Mouse (Mus musculus) cerebellum, adult 2 months (tissue): Measurements from ENCODE around the gene Tm7sf3. TPM values are rescaled to one million over a fixed set of nuclear protein-coding genes. Genes with fewer than 3 reads are reported as not detected.

Source experiments
- DNase-seq, 2 experiments: peaks; one replicate each; pipeline ENCODE4 v3.0.0; 2021
- H3K27ac ChIP-seq: fragments of 200-500 bp; 2 replicates; pipeline ENCODE4 v1.5.1; 2012; ENCODE audit warnings: low read length, control low read depth, inconsistent platforms; ENCODE audit not compliant: insufficient read depth
- H3K27me3 ChIP-seq: fragments of 200-500 bp; 2 replicates; pipeline ENCODE4 v1.6.1; 2012; ENCODE audit warnings: inconsistent platforms, mild to moderate bottlenecking, low read length, moderate library complexity; ENCODE audit not compliant: control insufficient read depth, insufficient read depth
- H3K4me1 ChIP-seq: fragments of 200-500 bp; 2 replicates; pipeline ENCODE4 v1.6.1; 2011; ENCODE audit warnings: low read length; ENCODE audit not compliant: control insufficient read depth, insufficient read depth
- H3K4me3 ChIP-seq: fragments of 200-500 bp; replicated peaks from 2 replicates; pipeline ENCODE3; 2011; ENCODE audit warnings: mild to moderate bottlenecking, low read depth, low read length, control low read depth; ENCODE audit not compliant: insufficient read depth
- CTCF ChIP-seq: fragments of 200-500 bp; IDR thresholded peaks from 2 replicates; pipeline ENCODE4 v1.5.1; 2011; ENCODE audit warnings: low read depth, mild to moderate bottlenecking, control low read depth, low read length, moderate library complexity, borderline replicate concordance; ENCODE audit not compliant: insufficient read depth
- POLR2A ChIP-seq: fragments of 200-500 bp; IDR thresholded peaks from 2 replicates; pipeline ENCODE4 v1.6.1; 2011; ENCODE audit warnings: low read length, control low read depth, borderline replicate concordance; ENCODE audit not compliant: insufficient read depth
- WGBS: fragments of 180-500 bp; shearing (Covaris S2); methylation state at CpG from one replicate; pipeline ENCODE4 v1.1.7; 2018; 5-methylcytosine and 5-hydroxymethylcytosine counted together
- polyA plus RNA-seq: library from polyadenylated mRNA; depleted of rRNA; stranded (reverse); fragments of >200 nt; gene quantifications from 2 replicates; pipeline ENCODE4 v1.2.3, GENCODE M21; 2012

Tm7sf3 gene
- polyA plus RNA-seq, 1 experiment = 25.2 TPM

DNA sequence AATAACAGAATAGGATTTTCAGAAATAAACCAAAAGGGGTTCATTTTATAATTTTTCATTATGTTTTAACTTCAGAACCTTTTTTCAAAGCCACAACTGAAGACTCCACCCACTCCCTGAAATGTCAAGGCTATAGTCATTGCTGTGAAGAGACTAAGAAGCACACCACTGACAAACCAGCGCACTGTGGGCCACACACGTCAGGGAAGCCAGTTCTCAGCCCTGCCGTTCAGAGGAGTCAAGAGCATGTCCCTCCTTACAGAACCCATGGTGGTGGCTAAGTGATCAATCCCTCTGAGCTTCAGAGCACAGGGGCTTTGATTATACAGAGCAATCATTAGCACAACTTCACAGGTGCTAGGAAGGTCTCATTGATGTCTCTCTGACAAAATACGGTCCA lies 40.0 kb downstream of the Tm7sf3 start:
- H3K27me3 ChIP-seq = no peaks in the 10 kb centered on the region
- TF ChIP-seq POLR2A (no peak), CTCF (no peak)
- DNase-seq = no peak
- H3K27ac ChIP-seq = no peak overlapping the region
- no peak overlapping the region for H3K4me3 ChIP-seq
- H3K4me1 ChIP-seq = no peaks in the 10 kb centered on the region
- 82% methylated on average over 4 of the region's 4 CpGs for WGBS

DNA sequence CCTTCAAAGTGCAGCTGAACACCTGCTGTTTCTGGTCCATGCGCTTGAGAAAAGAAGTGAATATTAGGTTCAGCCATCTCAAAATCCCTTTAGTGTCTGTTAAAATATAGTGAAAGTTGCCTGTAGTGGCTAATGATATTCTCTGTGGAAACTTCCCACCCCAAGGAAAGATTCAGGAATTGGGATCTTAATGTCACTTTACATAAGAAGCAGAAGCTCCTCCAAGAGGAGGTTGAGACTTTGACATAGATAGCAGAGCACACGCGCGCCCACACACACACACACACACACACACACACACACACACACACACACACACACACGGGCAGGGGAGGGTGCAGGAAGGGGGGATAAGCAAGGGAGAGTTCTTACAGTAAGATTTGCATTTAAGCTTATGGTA lies 57.5 kb downstream of the Tm7sf3 start:
- Histone ChIP-seq H3K4me1 (peaks cover 2% of the 10 kb centered on the region; the same call in 1 of the 2 replicates), H3K27ac (no peak overlapping the region), H3K27me3 (no peaks in the 10 kb centered on the region), H3K4me3 (no peak overlapping the region)
- no peak for DNase-seq
- TF ChIP-seq CTCF (no peak), POLR2A (no peak)
- 84% methylated on average over 5 of the region's 5 CpGs for WGBS

DNA sequence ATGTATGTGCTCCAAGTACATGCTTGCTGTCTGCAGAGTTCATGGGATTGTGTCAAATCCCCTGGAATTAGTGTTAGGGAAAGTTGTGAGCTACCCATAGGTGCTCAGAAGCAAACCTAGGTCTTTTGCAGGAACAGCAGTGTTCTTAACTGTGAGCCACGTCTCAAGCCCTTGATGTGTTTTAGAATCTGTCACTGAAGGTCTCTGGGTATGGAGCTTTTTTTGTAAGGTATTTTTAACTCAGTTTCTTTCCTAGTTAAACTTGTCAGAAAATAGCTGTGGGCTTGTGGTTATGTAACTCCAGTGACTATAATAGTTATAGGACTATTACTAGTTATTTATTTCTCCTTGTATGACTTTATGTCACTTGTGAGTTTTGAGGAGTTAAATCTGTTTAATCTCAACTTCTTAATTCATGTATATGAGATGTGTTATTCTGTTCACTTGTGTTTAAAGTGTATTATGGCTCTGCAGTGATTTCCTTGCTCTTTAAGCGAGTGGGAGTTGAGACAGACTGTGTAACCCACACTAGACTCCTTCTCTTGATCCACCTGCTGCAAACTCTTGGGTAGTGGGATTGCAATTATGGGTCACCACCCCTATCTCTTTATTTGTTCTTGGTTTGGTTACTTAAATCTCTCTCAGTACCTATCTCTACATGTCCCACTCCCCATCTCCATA lies 59.1 kb downstream of the Tm7sf3 start:
- WGBS = 78% methylated on average over 2 of the region's 2 CpGs
- TF ChIP-seq POLR2A = no peak
- TF ChIP-seq CTCF = no peak
- Histone ChIP-seq H3K4me1 (peaks cover 5% of the 10 kb centered on the region), H3K27ac (no peak overlapping the region), H3K4me3 (no peak overlapping the region), H3K27me3 (no peaks in the 10 kb centered on the region)
- no peak for DNase-seq

DNA sequence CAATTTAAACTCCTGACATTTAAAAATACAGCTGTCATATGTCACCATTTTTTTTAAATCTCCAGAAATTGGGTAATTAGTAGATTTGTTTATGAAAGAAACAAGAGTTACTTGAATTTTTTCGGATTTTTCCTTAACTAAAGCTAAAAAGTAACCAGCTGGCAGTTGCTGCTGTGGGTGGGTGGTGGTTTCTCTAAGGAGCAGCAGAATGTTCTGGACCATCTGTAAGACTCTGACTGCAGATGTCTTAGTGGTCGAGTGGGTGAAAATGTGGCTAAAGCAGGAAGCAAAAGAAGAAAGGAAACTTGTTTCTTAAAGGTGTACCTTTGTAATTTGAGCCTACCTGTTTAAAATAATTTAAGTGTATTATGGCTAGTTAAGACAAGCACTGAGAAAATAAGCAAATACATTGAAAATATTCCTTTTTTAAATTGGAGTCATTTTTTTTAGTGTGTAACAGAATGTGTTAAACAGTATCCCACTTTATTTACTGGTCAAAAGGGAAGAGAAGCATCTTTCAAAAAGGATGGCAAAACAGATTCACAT lies 62.2 kb downstream of the Tm7sf3 start:
- TF ChIP-seq POLR2A (no peak), CTCF (no peak)
- Histone ChIP-seq H3K27me3 (no peaks in the 10 kb centered on the region), H3K4me3 (no peak overlapping the region), H3K27ac (no peak overlapping the region), H3K4me1 (peaks cover 7% of the 10 kb centered on the region)
- WGBS = 17% methylated on average over 2 of the region's 2 CpGs
- DNase-seq = no peak

DNA sequence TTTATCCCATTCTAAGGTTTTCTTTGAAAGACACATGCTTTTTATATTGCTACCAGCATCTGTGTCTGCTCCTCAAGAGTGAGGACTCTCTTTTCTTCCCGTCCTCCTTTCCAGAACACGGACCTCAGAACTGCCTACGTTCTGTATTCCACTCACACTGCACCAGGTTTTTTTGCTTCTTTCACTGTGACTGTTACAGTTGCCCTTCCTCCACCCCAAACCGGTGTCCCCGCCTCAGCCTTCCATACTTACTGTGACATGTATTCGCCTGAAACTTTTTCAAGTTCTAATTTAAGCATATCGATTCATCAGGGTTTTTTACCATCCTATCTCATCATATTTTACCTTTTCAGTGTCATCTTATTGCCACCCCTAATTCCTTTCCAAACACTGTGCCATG lies 64.0 kb downstream of the Tm7sf3 start:
- no peak for TF ChIP-seq CTCF
- no peak for TF ChIP-seq POLR2A
- 3% methylated on average over 7 of the region's 7 CpGs for WGBS
- peaks cover 5% of the 10 kb centered on the region; the same call in 1 of the 2 replicates for H3K4me1 ChIP-seq
- peak in 1 of 2 experiments; percentile 34 for DNase-seq
- no peaks in the 10 kb centered on the region for H3K27me3 ChIP-seq
- H3K27ac ChIP-seq = no peak overlapping the region; the same call in 1 of the 2 replicates
- H3K4me3 ChIP-seq = peak overlapping the region; percentile 95

DNA sequence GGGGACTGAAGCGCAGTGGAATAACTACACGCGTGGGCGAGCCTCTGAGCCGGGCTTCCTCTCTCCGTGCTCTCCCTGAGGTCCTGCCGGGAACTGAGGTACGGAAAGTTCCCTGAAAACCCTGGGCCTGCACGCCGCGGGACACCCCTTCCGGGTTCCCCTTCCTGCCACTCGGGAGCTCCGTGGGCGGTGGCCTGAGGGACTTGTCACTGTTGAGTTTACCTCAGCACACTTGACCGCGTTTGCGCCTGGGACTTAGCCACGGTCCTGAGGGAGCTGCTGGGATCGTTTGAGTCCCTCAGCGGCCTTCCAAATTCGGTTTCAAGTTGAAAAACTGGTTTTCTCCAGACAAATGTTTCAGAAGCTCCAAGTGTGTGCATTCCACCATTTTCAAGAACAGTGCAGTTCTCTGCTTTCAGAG lies 64.5 kb downstream of the Tm7sf3 start:
- no peak for DNase-seq
- peaks cover 5% of the 10 kb centered on the region; the same call in 1 of the 2 replicates for H3K4me1 ChIP-seq
- H3K27ac ChIP-seq = peak overlapping the region; percentile 83
- WGBS = under 1% methylated on average over 22 of the region's 22 CpGs
- TF ChIP-seq POLR2A = no peak
- TF ChIP-seq CTCF = no peak
- no peaks in the 10 kb centered on the region for H3K27me3 ChIP-seq
- peak overlapping the region; percentile 95 for H3K4me3 ChIP-seq

DNA sequence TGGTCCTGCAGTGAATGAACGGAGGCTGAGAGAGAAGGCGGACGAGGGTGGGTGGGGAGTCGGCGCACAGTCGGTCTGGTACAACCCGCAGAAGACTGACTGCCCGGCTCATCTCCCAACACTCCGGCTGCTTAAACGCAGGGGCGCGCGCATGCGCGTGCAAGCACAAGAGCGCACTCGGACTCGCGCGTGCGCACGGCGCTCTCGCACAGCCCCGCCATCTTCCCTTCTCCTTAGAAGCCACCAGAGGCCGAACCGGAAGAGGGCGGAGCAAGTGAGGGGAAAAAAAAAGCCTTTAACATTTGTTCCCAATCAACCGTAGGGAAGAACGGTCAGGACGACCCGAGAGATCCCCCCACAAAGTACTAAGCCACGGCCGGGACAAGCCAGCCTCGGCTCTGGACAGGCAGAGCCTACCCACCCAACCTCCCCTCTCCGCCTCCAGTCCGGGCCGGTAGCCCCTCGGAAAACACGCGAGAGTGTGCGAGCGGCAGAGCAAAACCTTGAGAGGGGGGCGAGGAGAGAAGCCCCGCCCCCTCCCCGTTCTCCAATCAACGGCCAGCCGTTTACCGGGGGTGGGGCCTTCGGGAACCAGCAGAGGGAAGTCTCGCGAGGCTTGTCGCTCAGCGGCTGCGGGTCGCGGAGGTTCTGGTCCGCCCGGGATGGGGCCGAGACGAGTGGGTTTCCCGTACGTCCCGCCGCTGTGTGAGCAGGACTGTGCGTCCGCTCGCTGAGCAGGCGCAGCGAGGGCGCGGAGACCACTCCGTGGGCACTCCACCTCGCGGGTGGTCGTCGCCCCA lies 65.1 kb downstream of the Tm7sf3 start, which contains the start of gene Ints13:
Gene Ints13, minus strand, starts transcription at position 526 of the 800 bp plus-strand sequence.
- peak; percentile 96 to 98 for DNase-seq
- Histone ChIP-seq H3K4me1 (peaks cover 5% of the 10 kb centered on the region; the same call in 1 of the 2 replicates), H3K27ac (peak within 1 kb of the TSS; percentile 93), H3K27me3 (no peaks in the 10 kb centered on the region), H3K4me3 (peak within 1 kb of the TSS; percentile 95)
- WGBS = under 1% methylated on average over 77 of the region's 77 CpGs
- TF ChIP-seq CTCF = no peak
- TF ChIP-seq POLR2A = peak; percentile 96

DNA sequence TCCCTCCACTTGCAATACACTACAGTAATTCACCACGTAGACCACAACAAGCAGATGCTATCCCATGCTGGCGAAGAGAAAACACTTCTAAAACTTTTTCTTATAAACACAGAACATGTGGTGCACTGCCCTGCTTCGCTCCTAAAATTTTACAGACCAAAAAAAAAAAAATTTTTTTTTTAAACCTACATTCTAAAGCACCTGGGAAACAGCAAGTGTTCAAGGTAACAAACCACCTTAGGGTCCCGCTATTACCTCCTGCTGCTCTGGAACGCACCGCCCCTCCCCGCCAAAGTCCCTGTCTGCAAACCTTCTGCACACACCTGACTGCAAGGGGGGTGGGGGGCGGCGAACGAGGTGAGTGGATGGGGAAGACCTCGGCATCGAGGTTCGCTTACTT lies 65.7 kb downstream of the Tm7sf3 start, which contains the start of gene Fgfr1op2:
Gene Fgfr1op2, plus strand, starts transcription at position 301 of the 400 bp plus-strand sequence.
- no peak for TF ChIP-seq CTCF
- 1% methylated on average over 13 of the region's 13 CpGs for WGBS
- DNase-seq = no peak
- peak within 1 kb of the TSS; percentile 95 for H3K4me3 ChIP-seq
- H3K27ac ChIP-seq = peak within 1 kb of the TSS; percentile 93
- H3K27me3 ChIP-seq = no peaks in the 10 kb centered on the region
- H3K4me1 ChIP-seq = peaks cover 5% of the 10 kb centered on the region; the same call in 1 of the 2 replicates
